Mouse (Mus musculus): ENCODE measurements at regions not wholly inside any gene's neighbourhood (a gene's known extent, or its start where the extent isn't known, plus 50 kb on each side); places are given as distances from the start of the nearest gene placed in this dataset.

DNA sequence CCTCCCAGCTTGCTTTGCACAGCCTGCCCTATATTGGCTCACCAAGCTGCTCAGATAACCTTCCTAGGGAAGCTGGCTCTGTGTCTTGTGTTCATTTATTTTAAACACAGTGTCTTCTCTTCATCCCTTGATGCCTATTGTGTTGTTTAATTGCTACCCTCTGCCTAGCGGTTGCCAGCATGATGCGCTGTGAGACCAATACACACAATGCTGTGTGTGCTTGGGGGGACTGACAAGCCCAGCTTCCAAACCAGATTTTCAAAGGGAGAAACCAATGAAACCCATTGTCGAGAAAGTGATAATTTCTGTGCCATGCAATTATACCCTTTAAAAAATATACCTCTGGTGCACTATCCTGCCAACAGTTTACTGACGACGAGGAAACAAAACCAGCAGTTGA, 247.8 kb downstream of the Nuf2 start:
- Histone ChIP-seq H3K4me2 (no peak overlapping the region), H3K36me3 (no peaks in the 10 kb centered on the region), H3K27ac (replicated peaks) (no peak overlapping the region), H3K4me3 (no peak overlapping the region), H3K27me3 (no peaks in the 10 kb centered on the region), H3K9ac (no peak overlapping the region), H3K9me3 (no peaks in the 10 kb centered on the region), H3K4me1 (replicated peaks) (no peaks in the 10 kb centered on the region)
- ATAC-seq (ENCODE audit: low read depth), result no peak
- 94% methylated on average over 5 of the region's 5 CpGs for WGBS

DNA sequence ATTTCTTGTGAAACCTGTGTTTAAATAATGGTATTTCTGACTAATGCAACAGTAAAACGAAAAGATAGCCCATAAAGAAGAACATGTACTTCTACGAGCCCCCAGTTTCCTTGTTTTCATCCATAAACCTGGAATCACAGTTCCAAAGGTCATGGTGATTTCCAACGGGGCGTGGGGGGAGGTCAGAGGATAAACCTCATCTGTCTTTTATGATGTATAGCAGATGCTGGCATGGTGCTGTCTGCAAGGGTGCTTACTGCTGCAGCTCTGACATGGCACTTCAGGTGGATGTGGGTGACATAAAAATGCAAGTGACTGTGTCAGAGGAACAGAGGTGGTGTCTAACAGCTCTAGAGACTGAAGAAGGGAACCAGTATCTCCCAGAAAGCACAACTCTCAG, 260.5 kb downstream of the Nuf2 start:
- no peak overlapping the region for H3K9ac ChIP-seq
- no peaks in the 10 kb centered on the region for H3K4me1 ChIP-seq (replicated peaks)
- no peaks in the 10 kb centered on the region for H3K9me3 ChIP-seq
- no peak for ATAC-seq (ENCODE audit: low read depth)
- H3K27me3 ChIP-seq, result no peaks in the 10 kb centered on the region
- no peak overlapping the region for H3K27ac ChIP-seq (replicated peaks)
- no peak overlapping the region for H3K4me3 ChIP-seq
- H3K4me2 ChIP-seq, result no peak overlapping the region
- whole genome bisulfite sequencing, result 75% methylated on average over 4 of the region's 4 CpGs
- no peaks in the 10 kb centered on the region for H3K36me3 ChIP-seq

DNA sequence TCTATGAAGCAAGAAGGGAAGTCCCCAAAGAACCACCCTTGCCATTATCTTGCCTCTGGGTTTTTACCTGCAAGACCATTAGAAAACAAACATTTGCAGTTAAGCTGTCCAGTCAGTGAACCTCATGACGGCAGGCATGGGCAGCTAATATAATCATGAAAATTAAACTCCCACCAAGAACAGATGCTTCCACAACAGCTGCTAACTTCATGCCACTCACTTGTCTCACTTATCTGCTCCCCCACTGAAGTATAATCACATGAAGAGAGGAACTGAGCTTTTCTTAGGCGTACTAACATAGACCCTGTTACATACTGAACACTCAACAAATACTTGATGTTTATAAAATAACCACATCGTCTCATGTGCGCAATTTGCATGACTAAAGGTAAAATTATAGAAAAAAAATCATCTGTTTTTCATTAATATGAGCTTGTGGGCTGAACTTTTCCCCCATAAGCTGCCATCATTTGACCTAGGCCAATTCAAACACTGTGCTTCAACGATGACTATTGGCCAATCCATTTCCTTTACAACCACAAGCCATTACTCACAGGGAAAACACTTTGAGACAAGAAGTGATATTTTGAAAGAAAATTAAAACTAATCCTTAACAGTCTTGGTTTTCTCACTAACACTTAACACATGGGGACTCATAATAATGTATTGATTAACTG, 267.1 kb downstream of the Nuf2 start:
- H3K27ac ChIP-seq (replicated peaks), result no peak overlapping the region
- H3K9ac ChIP-seq, result no peak overlapping the region
- no peak overlapping the region for H3K4me2 ChIP-seq
- H3K36me3 ChIP-seq, result no peaks in the 10 kb centered on the region
- no peak overlapping the region for H3K4me3 ChIP-seq
- H3K9me3 ChIP-seq, result no peaks in the 10 kb centered on the region
- no peak for ATAC-seq (ENCODE audit: low read depth)
- no peaks in the 10 kb centered on the region for H3K27me3 ChIP-seq
- H3K4me1 ChIP-seq (replicated peaks), result no peaks in the 10 kb centered on the region
- 82% methylated on average over 5 of the region's 5 CpGs for WGBS

DNA sequence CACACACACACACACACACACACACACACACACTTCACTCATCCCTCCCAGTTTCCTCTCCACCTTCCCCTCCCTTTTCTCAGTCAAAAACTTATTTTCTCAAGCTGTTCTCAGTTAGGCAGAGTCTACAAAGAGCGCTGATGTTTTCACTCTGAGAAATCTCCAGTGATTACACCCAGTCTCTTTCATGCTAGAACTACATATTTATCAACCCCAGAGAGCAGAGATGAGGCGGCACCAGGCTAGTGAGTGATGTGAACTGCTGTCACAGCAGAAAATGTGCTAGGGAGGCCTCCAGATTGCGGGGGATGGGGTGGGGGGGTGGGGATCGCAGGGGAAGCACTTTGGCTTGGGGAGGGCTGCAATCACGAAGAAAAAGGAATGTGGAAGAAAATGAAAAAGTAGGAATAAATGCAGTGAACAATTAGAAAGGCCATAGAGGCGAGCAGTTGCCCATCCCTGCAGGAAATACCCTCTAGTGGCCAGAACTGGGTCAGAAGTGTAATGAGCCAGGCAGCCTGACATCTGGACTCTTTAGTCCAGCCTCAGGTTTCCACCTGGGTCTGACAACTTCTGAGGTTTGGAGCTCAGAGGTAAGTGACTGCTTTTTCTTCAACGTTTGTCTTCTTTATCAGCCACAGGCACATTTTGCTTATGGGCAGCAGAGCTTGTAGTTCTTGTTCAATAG, 276.9 kb downstream of the Nuf2 start:
- Histone ChIP-seq H3K27ac (replicated peaks) (no peak overlapping the region), H3K4me3 (no peak overlapping the region), H3K9me3 (no peaks in the 10 kb centered on the region), H3K36me3 (no peaks in the 10 kb centered on the region), H3K27me3 (no peaks in the 10 kb centered on the region), H3K9ac (no peak overlapping the region), H3K4me2 (no peak overlapping the region), H3K4me1 (replicated peaks) (no peaks in the 10 kb centered on the region)
- 52% methylated on average over 7 of the region's 7 CpGs for WGBS
- ATAC-seq (ENCODE audit: low read depth), result no peak

GRCm38 (mm10) chr1:169252189-169252588, 279.1 kb downstream of the Nuf2 start:
- ATAC-seq (ENCODE audit: low read depth), result no peak
- H3K4me2 ChIP-seq, result no peak overlapping the region
- no peak overlapping the region for H3K9ac ChIP-seq
- no peaks in the 10 kb centered on the region for H3K9me3 ChIP-seq
- H3K27me3 ChIP-seq, result no peaks in the 10 kb centered on the region
- H3K4me1 ChIP-seq (replicated peaks), result no peaks in the 10 kb centered on the region
- no peak overlapping the region for H3K27ac ChIP-seq (replicated peaks)
- H3K4me3 ChIP-seq, result no peak overlapping the region
- no peaks in the 10 kb centered on the region for H3K36me3 ChIP-seq
- 80% methylated on average over 2 of the region's 2 CpGs for WGBS

- Histone ChIP-seq H3K27ac (replicated peaks) (no peak overlapping the region), H3K27me3 (no peaks in the 10 kb centered on the region), H3K9me3 (no peaks in the 10 kb centered on the region), H3K4me1 (replicated peaks) (no peaks in the 10 kb centered on the region), H3K9ac (no peak overlapping the region), H3K4me2 (no peak overlapping the region), H3K4me3 (no peak overlapping the region), H3K36me3 (no peaks in the 10 kb centered on the region)
- no peak for ATAC-seq (ENCODE audit: low read depth)
- WGBS, result 88% methylated on average over 7 of the region's 7 CpGs
Measured at GRCm38 (mm10) chr1:169249021-169249420, 282.2 kb downstream of the Nuf2 start.

DNA sequence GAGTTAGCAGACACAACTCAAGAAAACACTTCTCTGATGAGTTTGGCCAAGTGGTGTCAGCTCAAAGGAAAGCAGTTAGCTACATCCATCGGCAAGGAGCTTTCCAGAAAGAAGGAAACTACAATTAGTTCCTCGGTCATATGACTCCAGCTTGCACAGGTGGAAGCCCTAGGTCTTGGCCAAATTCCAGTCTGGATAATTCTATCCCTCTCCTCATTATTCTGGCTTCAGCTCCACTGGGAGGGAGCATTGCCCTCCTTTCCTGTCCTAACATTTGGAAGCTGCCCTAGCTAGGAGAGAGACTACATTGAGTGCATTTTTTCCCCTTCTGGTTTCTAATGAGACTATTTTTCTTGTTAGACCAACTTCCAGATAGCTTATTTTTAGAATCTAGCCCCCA, 290.9 kb downstream of the Nuf2 start:
- 81% methylated on average over 2 of the region's 2 CpGs for WGBS
- Histone ChIP-seq H3K9ac (no peak overlapping the region), H3K36me3 (no peaks in the 10 kb centered on the region), H3K4me2 (no peak overlapping the region), H3K4me1 (replicated peaks) (peaks cover 12% of the 10 kb centered on the region), H3K9me3 (no peaks in the 10 kb centered on the region), H3K4me3 (no peak overlapping the region), H3K27me3 (no peaks in the 10 kb centered on the region), H3K27ac (replicated peaks) (no peak overlapping the region)
- ATAC-seq (ENCODE audit: low read depth), result no peak

- H3K27ac ChIP-seq (replicated peaks), result no peak overlapping the region
- no peaks in the 10 kb centered on the region for H3K9me3 ChIP-seq
- 8% methylated on average over 16 of the region's 16 CpGs for WGBS
- ATAC-seq (ENCODE audit: low read depth), result no peak
- H3K27me3 ChIP-seq, result no peaks in the 10 kb centered on the region
- peaks cover 16% of the 10 kb centered on the region for H3K4me1 ChIP-seq (replicated peaks)
- H3K4me2 ChIP-seq, result peak overlapping the region; percentile 38
- 0 out of 2 replicates have a peak overlapping the region, but pooled peaks have one; percentile 31 for H3K9ac ChIP-seq
- H3K4me3 ChIP-seq, result no peak overlapping the region
- H3K36me3 ChIP-seq, result no peaks in the 10 kb centered on the region
Measured at GRCm38 (mm10) chr1:169238671-169239090, 292.6 kb downstream of the Nuf2 start.

- H3K9ac ChIP-seq, result no peak overlapping the region
- H3K36me3 ChIP-seq, result no peaks in the 10 kb centered on the region
- no peaks in the 10 kb centered on the region for H3K27me3 ChIP-seq
- WGBS, result 4% methylated on average over 2 of the region's 2 CpGs
- no peak overlapping the region for H3K27ac ChIP-seq (replicated peaks)
- no peak overlapping the region for H3K4me2 ChIP-seq
- ATAC-seq (ENCODE audit: low read depth), result no peak
- H3K9me3 ChIP-seq, result no peaks in the 10 kb centered on the region
- peaks cover 16% of the 10 kb centered on the region for H3K4me1 ChIP-seq (replicated peaks)
- H3K4me3 ChIP-seq, result no peak overlapping the region
Measured at GRCm38 (mm10) chr1:169235276-169235681, 296.0 kb downstream of the Nuf2 start.

DNA sequence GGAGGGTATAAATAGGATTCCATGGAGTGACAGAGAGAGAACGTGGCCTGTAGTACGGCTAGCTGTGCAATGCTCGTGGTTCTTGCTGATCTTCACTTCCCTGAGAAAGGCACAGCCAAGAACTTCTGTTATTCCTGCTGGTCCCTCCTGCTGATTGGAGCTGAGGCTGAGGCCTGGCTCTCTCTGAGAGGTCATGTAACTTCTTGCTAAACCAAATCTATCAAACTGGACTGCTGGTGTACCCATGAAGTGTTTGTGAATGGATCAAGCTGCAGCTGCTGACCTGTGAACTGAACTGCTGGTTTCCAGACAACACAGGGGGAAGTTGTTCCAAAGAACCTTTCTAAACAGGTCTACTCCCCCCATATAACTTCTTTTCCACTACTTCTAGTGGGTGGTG, 297.9 kb downstream of the Nuf2 start:
- Histone ChIP-seq H3K27ac (replicated peaks) (no peak overlapping the region), H3K4me2 (no peak overlapping the region), H3K9me3 (no peaks in the 10 kb centered on the region), H3K27me3 (no peaks in the 10 kb centered on the region), H3K4me1 (replicated peaks) (peaks cover 9% of the 10 kb centered on the region), H3K9ac (no peak overlapping the region), H3K36me3 (no peaks in the 10 kb centered on the region), H3K4me3 (no peak overlapping the region)
- 73% methylated on average over 3 of the region's 3 CpGs for WGBS
- no peak for ATAC-seq (ENCODE audit: low read depth)

DNA sequence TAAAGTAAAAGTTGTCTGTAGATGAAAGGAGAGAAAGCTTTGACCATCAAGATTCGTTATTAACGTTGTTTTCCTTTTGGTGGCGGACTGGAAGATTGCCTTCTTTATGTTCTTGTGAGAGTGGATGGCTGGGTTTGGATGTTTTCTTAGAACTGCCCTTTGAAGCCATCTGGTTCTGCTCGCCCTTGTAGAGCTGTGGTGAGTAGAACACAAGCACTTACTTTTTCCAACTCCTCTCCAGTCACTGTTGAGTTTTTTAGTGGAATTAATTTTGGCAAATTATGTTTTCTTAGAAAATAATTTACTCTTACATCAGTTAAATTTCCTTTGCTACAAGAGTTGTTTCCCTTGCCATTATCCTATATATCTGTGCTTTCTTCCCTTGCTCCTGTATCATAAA, 301.2 kb downstream of the Nuf2 start:
- H3K9me3 ChIP-seq, result no peaks in the 10 kb centered on the region
- H3K4me1 ChIP-seq (replicated peaks), result peaks cover 2% of the 10 kb centered on the region
- no peak overlapping the region for H3K4me2 ChIP-seq
- no peak for ATAC-seq (ENCODE audit: low read depth)
- WGBS, result 71% methylated on average over 4 of the region's 4 CpGs
- H3K36me3 ChIP-seq, result no peaks in the 10 kb centered on the region
- H3K9ac ChIP-seq, result no peak overlapping the region
- no peak overlapping the region for H3K4me3 ChIP-seq
- H3K27ac ChIP-seq (replicated peaks), result no peak overlapping the region
- H3K27me3 ChIP-seq, result no peaks in the 10 kb centered on the region

GRCm38 (mm10) chr1:169224431-169224830, 306.8 kb downstream of the Nuf2 start:
- Histone ChIP-seq H3K36me3 (no peaks in the 10 kb centered on the region), H3K9me3 (no peaks in the 10 kb centered on the region), H3K4me3 (no peak overlapping the region), H3K4me2 (no peak overlapping the region), H3K9ac (no peak overlapping the region), H3K27ac (replicated peaks) (no peak overlapping the region), H3K4me1 (replicated peaks) (no peaks in the 10 kb centered on the region), H3K27me3 (no peaks in the 10 kb centered on the region)
- 84% methylated on average over 2 of the region's 2 CpGs for WGBS
- no peak for ATAC-seq (ENCODE audit: low read depth)

GRCm38 (mm10) chr1:169187658-169188057, 343.6 kb downstream of the Nuf2 start:
- H3K4me2 ChIP-seq, result no peak overlapping the region
- no peaks in the 10 kb centered on the region for H3K9me3 ChIP-seq
- no peak overlapping the region for H3K9ac ChIP-seq
- H3K4me1 ChIP-seq (replicated peaks), result no peaks in the 10 kb centered on the region
- no peak overlapping the region for H3K27ac ChIP-seq (replicated peaks)
- H3K27me3 ChIP-seq, result no peaks in the 10 kb centered on the region
- H3K36me3 ChIP-seq, result no peaks in the 10 kb centered on the region
- no peak for ATAC-seq (ENCODE audit: low read depth)
- no peak overlapping the region for H3K4me3 ChIP-seq
- WGBS, result 56% methylated on average over 1 of the region's 1 CpGs

Data from neural tube, embryonic 13.5 days (tissue).